Mouse (Mus musculus) myocyte (in vitro differentiated cells): ENCODE results near the gene Csmd2.

Source experiments
- CEBPB ChIP-seq: IDR thresholded peaks from 2 replicates; pipeline ENCODE4 v1.6.1; 2011; ENCODE audit warnings: mild to moderate bottlenecking, moderate library complexity; ENCODE audit not compliant: poor library complexity, insufficient read depth, severe bottlenecking
- E2F4 ChIP-seq: IDR thresholded peaks from one replicate; pipeline ENCODE4 v1.6.1; 2011; ENCODE audit warnings: mild to moderate bottlenecking, control low read depth, moderate library complexity; ENCODE audit not compliant: insufficient read depth
- MAX ChIP-seq: IDR thresholded peaks from one replicate; pipeline ENCODE4 v1.6.1; 2011; ENCODE audit warnings: low read depth, mild to moderate bottlenecking, control low read depth
- MYOD1 ChIP-seq, 3 experiments: IDR thresholded peaks; one replicate each; pipeline ENCODE4 v1.6.1; 2011; ENCODE audit warnings: control low read depth in 2 of 3, low read depth in 2 of 3, mild to moderate bottlenecking in 2 of 3, moderate library complexity in 1 of 3; ENCODE audit not compliant: insufficient read length in 2 of 3, control insufficient read depth in 1 of 3
- MYOG ChIP-seq, 3 experiments: IDR thresholded peaks; one replicate each; pipeline ENCODE4 v1.6.1; 2011; ENCODE audit warnings: control low read depth in 2 of 3, low read depth in 2 of 3, mild to moderate bottlenecking in 2 of 3; ENCODE audit not compliant: insufficient read length in 2 of 3, control insufficient read depth in 1 of 3, insufficient read depth in 1 of 3
- POLR2A ChIP-seq: IDR thresholded peaks from one replicate; pipeline ENCODE4 v1.6.1; 2011; ENCODE audit warnings: low read depth, mild to moderate bottlenecking, control low read depth, moderate library complexity; ENCODE audit not compliant: insufficient read length
- REST ChIP-seq: IDR thresholded peaks from one replicate; pipeline ENCODE4 v1.6.1; 2011; ENCODE audit warnings: mild to moderate bottlenecking, control low read depth, moderate library complexity; ENCODE audit not compliant: insufficient read depth, insufficient read length
- SRF ChIP-seq: IDR thresholded peaks from one replicate; pipeline ENCODE4 v1.6.1; 2011; ENCODE audit warnings: low read depth; ENCODE audit not compliant: control insufficient read depth, insufficient read length
- TCF3 ChIP-seq: IDR thresholded peaks from one replicate; pipeline ENCODE4 v1.6.1; 2011; ENCODE audit warnings: low read depth, control low read depth; ENCODE audit not compliant: insufficient read length
- USF1 ChIP-seq: IDR thresholded peaks from one replicate; pipeline ENCODE4 v1.6.1; 2011; ENCODE audit warnings: low read depth, mild to moderate bottlenecking, control low read depth, moderate library complexity

DNA sequence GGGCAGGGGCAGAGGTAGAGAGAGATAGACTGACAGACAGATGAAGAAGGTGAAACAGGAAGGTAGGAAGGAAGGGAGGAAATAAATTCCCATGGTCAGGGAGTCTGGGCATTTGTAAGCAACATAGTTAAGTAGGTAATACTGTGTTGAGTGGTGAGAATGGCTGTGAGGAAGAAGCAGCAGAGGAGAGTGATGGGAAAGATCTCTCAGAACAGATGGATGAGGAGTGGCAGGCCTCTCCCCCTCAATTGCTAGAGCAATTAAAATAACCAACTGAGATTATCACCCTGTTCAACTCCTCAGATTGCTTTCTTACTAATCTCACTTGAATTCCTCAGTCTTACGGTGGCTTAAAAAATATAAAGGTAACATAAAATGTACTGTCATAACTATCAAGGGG, 40.6 kb downstream of the Csmd2 start:
- TF ChIP-seq POLR2A (no peak), TCF3 (no peak), REST (no peak), CEBPB (no peak), MYOD1 (IDR thresholded peaks at IDR 0.05; ENCODE audit: control insufficient read depth in 1 of 3, insufficient read length in 2 of 3, low read depth in 2 of 3) (no peak), MYOG (IDR thresholded peaks at IDR 0.05; ENCODE audit: control insufficient read depth in 1 of 3, insufficient read depth in 1 of 3, insufficient read length in 2 of 3, low read depth in 2 of 3) (no peak), SRF (no peak), E2F4 (no peak), MAX (no peak), USF1 (no peak)
